Mouse (Mus musculus) testis, postnatal 10 days (tissue): Measurements from ENCODE around the gene Megf8.

Experiments
- DNase-seq: peaks from one replicate; pipeline ENCODE4 v3.0.0; 2021; ENCODE audit warnings: low spot score

Megf8 gene

GRCm38 (mm10) chr7:25279076-25279860 lies 37.7 kb upstream of the Megf8 start:
- DNase-seq = peak; percentile 96

GRCm38 (mm10) chr7:25279861-25280791 lies 36.8 kb upstream of the Megf8 start:
- DNase-seq = peak; percentile 80

- DNase-seq = peak; percentile 43
These were observed 35.7 kb upstream of the Megf8 start for GRCm38 (mm10) chr7:25281166-25281733.

GRCm38 (mm10) chr7:25281734-25282601 lies 35.0 kb upstream of the Megf8 start:
- DNase-seq = peak; percentile 99

- peak; percentile 75 for DNase-seq
These were observed 34.2 kb upstream of the Megf8 start for GRCm38 (mm10) chr7:25282731-25283211.

GRCm38 (mm10) chr7:25283637-25284036 lies 33.3 kb upstream of the Megf8 start:
- peak; percentile 54 for DNase-seq

GRCm38 (mm10) chr7:25284171-25284570 lies 32.8 kb upstream of the Megf8 start:
- DNase-seq = no peak

GRCm38 (mm10) chr7:25284766-25285165 lies 32.2 kb upstream of the Megf8 start:
- peak; percentile 76 for DNase-seq

- peak; percentile 47 for DNase-seq
These were observed 31.3 kb upstream of the Megf8 start for GRCm38 (mm10) chr7:25285511-25286238.

- peak; percentile 49 for DNase-seq
These were observed 30.0 kb upstream of the Megf8 start for GRCm38 (mm10) chr7:25286989-25287388.

GRCm38 (mm10) chr7:25288011-25288410 lies 29.0 kb upstream of the Megf8 start:
- no peak for DNase-seq

GRCm38 (mm10) chr7:25288721-25289120 lies 28.2 kb upstream of the Megf8 start:
- no peak for DNase-seq

- DNase-seq = no peak
These were observed 27.0 kb upstream of the Megf8 start for GRCm38 (mm10) chr7:25289925-25290324.

- DNase-seq = no peak
These were observed 26.5 kb upstream of the Megf8 start for GRCm38 (mm10) chr7:25290463-25290862.

- peak; percentile 85 for DNase-seq
These were observed 26.1 kb upstream of the Megf8 start for GRCm38 (mm10) chr7:25290911-25291310.

- peak; percentile 59 for DNase-seq
These were observed 24.9 kb upstream of the Megf8 start for GRCm38 (mm10) chr7:25292107-25292506.

- DNase-seq = peak; percentile 51
These were observed 23.7 kb upstream of the Megf8 start for GRCm38 (mm10) chr7:25293191-25293739.

- DNase-seq = no peak
These were observed 22.5 kb upstream of the Megf8 start for GRCm38 (mm10) chr7:25294495-25294894.

GRCm38 (mm10) chr7:25294960-25295722 lies 21.8 kb upstream of the Megf8 start:
- peak; percentile 40 for DNase-seq
